Mouse (Mus musculus): ENCODE measurements around the gene Acer2.

GRCm38 (mm10) chr4:86936217-86936616 lies 62.0 kb downstream of the Acer2 start:
- no peak for TF ChIP-seq MAFK (IDR thresholded peaks at IDR 0.05; ENCODE audit: insufficient read depth, low read depth, low read length)
- TF ChIP-seq ZNF384 (IDR thresholded peaks at IDR 0.05; ENCODE audit: low read depth, low read length) = no peak
- no peak for TF ChIP-seq HCFC1 (IDR thresholded peaks at IDR 0.05; ENCODE audit: borderline replicate concordance, insufficient read depth, low read length)
- TF ChIP-seq ZC3H11A (IDR thresholded peaks at IDR 0.05; ENCODE audit: borderline replicate concordance, low read depth, low read length) = no peak
